Mouse (Mus musculus) brain, adult 2 months (tissue): ENCODE measurements around the gene Foxj3.
"Not testable (repeated sequence)": the region's sequence is repeated elsewhere in the genome, so short reads cannot be mapped to it uniquely, and the experiment has no call there.

Source experiments
- DNase-seq: peaks from one replicate; pipeline ENCODE4 v3.0.0; 2011; ENCODE audit warnings: low read depth, low spot score

Gene Foxj3

DNA sequence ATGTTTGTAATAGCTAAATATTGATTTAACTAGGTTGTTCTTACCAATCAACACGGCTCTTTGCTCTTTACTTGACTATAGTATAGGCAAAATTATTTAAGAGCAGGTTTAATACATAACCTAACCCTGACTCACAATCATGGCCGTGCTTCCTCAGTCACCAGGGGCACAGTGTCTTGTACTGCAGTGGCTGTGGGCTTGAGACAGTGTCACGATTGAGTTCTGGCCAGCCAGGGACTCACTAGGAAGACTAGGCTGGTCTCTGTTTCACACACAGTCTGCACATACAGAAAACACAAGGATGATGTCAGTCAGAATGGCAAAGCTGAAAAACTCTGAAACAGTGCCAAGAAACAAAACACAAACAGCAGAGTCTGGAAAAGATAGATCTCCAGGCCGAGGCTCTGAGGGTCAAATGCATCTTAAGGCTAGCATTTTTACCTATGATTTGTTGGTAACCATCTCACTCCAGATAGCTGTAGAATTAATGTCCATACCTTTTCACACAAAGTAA, 29.6 kb downstream of the Foxj3 start:
- DNase-seq, result peak; percentile 60

DNA sequence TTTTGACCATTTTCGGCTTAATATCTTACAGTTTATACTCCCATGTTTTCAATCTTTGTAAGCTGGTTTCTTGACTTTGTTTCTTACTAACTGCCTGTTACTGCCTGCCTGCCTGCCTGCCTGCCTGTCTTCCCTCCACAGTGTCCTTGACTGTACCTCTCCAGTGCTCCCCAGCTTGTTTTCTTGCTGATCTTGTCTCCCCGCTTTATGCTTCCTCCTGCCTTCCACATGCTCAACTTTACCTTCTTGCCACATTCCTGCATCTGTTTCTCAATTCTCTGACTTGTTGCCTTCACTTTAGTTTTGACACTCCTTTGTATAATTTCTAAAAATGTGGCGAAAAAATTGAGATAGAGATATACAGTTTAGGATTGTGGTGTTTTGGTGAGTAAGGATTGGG, 35.9 kb downstream of the Foxj3 start:
- DNase-seq, result no peak

DNA sequence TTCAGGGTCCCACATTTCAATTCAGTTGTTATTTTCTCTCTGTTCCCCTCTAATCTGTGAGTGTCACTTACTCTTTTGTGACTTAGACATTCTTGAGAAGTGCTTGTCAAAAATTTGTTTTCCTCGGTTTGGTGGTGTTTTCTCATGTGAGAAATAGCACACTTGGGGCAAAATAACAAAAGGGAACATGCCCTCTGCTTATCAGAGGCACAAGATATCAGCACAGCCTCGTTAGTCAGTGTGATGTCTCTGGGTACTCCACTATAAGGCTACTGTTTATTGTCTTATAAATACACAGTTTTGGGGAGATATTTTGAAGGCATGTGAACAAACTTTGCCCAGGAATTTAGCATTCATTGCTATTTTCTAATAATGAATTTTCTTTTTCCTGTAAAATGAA, 37.7 kb downstream of the Foxj3 start:
- no peak for DNase-seq

DNA sequence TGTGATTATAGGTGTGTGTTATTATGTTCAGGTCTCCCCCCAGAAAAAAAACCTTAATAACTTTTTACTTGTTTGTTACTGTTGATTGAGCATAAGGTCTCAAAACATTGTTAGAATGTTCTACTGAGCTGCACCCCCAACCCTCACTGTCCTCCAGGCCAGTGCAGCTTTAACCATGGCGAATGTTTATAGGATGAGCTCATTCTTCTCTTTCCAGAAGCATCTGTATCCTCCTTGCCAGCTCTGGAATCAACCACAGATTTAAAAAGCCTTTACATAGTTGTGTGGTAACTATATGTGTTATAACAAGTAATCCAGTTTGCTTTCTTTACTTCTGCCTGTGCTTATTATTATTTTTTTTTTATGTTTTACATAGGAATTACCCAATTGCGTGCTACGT, 38.7 kb downstream of the Foxj3 start:
- no peak for DNase-seq

DNA sequence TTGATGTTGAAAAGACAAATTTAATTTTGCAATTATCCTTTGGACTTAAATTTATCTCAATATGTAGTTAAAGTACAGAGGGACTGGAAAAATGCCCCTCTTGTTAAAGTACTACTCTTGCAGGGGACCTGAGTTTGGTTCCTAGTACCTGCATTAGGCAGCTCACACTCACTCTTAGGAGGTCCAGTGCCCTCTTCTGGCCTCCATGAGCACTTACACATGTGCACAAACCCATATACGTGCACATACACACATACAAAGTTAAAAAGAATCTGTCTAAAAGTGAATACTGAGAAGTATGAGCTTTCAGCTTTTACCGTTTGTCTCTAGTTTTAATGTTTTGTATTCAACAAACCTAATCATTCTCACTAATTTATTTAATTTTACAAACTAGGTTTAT, 51.2 kb downstream of the Foxj3 start:
- DNase-seq, result no peak

DNA sequence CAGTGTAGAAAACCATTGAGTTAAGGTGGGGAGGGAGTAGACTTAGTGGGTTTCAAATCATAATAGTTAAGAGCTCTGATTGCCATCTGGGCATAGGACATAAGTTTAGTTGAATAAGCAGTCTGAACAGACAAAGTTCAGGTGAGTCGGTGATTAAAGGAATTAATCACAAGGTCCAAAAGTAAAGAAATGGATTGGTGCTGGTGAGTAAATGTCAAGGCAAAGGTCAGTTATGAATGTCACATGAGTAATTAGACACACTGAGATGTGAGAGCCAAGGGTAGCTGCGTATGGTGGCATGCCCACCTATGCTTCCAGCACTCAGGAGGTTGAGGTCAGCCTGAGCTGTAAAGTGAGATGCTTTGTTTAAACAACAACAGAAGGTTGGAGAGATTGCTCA, 52.6 kb downstream of the Foxj3 start:
- no peak for DNase-seq

DNA sequence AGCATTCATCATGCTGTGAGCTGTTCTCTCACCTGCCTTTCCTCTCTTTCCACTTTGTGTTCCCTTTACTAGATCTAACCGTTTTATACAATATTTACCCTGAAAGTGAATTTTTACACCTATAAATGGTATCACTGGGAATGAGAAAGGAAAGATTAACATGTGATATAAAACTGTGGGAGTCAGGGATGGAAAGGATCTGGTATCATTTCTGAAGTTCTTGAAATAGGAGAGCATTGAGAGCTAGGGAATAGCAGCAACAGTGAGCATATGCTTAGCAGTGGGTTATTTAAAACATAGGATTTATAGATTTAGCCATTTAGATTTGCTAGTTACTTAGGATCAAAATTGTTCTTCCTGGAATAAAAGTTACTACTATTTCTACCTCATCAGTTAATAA, 53.2 kb downstream of the Foxj3 start:
- DNase-seq, result peak; percentile 45

DNA sequence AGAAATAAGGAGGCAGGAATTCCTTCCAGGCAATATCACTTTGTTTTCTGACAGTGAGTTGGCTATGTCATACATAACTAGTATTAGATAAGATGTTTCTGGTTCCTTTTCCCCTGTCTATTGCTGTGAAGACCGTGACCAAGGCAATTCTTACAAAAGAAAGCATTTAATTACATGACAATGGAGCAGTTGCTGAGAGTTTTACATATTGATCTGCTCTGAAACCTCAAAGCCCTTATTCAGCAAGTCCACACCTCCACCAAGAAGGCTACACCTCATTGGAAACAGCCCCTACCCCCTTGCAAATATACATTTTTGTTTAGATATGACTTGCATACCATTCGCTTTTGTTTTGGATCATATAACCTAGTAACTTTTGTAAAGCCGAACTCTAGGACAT, 55.7 kb downstream of the Foxj3 start:
- DNase-seq, result no peak

DNA sequence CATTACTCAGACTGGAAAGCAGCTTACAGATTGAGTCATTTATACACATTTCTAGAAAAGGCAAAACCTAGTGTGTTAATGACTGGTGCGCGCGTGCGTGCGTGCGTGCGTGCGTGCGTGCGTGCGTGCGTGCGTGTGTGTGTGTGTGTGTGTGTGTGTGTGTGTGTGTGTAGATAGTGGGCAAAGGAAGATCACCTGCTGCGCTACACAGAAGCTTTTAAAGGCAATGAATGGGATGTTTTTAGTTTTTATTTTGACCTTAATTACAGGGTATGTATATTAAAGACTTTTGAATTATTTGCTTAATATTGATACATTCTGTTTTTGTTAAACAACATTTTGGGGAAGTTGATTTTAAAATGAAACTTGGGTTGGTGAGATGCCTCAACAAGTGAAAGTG, 57.5 kb downstream of the Foxj3 start:
- DNase-seq, result no peak

DNA sequence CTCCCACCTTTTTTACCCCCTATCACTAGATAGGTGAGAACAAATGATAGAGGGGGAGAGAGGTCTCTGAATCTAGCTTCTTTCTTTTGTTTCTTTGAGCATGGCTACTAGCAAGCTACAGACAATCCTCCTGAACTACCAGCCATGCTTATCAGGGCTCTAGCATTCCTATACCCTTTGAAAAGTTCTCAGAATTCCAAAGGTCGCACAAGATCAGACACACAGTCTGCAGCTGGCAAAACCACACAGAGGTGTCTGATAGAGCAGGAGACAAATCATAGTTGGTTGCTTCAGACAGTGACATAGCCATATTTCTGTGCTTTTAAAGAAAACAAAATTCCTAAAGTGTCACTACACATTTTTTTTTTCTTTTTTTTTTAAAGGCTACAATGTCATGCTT, 62.8 kb downstream of the Foxj3 start:
- no peak for DNase-seq

DNA sequence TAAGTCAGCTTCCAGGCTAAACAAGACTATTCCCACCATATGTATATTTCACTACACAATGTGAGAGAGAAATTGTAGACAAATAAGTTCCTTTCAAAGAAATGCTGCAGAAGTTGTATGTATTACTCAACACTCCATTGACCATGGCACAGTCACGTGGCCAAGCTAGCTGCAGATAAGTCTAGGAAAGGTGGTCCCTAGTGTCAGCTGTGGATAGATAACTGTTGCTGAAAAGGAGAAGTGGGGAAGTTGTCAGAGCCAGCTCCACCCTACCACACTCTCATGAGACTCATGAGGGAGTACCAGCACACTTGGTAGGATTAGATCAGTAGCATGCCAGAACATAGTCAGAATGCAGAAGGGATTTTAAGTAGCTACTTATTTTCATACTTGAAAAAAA, 72.7 kb downstream of the Foxj3 start:
- DNase-seq, result no peak

DNA sequence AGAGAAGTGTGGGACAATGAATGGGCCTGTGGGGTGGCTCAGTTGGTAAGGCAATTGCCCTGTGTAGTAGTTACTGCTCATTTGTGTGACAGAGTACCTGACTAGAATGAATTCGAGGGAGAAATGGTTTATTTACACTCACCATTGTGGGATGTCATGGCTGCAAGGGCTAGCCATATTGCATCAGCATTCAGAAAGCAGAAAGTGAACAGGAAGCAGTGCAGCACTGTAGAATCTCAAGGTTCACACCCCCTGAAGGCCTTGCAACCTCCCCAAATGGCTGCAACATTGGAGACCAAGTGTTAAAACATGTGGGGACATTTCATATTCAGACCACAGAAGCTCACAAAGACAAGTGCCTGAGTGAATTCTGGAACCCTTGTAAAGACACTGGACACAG, 77.3 kb downstream of the Foxj3 start:
- no peak for DNase-seq

DNA sequence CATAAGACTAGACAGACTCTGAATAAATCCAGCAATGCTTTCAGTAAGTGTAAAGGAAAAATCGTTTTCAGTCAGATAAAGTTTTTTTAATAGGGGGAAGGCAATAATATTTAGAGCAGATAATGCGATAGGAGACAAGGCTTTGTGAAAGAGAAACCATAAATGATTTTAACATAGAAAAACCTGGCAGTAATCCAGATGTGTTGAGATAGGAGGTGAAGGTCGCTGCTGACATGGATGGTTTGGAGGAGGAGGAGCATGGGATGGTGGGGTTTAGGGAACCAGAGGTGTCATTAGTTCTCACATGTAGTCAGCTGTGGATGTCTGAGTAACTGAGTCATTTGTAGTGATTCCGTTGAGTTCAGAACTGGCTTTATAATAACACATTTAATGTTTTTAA, 77.9 kb downstream of the Foxj3 start:
- DNase-seq, result no peak

DNA sequence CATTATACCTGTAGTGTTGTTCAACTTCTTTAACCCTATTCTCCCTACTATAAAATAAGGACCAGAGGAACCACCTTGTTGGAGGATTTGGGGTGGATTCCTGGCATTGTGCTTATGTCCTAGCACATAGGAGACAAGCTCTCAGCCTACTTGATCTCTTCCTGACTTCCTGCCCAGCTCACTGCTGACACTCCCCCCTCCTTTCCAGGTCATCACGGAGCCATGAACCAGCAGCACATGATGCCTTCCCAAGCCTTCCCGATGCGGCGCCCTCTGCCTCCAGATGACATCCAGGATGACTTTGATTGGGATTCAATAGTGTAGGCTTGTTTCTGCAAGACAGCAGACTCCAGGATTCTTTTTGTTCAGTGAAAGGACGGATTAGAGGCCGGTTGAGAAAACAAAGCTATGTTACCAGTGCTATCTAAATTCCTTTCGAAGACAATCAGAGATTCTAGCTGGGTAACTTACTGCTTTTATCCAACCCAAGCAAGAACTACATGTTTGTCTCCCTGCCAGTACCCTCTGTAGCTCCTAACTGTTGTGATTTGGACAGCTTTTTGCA, 89.4 kb downstream of the Foxj3 start:
- DNase-seq, result peak; percentile 30

DNA sequence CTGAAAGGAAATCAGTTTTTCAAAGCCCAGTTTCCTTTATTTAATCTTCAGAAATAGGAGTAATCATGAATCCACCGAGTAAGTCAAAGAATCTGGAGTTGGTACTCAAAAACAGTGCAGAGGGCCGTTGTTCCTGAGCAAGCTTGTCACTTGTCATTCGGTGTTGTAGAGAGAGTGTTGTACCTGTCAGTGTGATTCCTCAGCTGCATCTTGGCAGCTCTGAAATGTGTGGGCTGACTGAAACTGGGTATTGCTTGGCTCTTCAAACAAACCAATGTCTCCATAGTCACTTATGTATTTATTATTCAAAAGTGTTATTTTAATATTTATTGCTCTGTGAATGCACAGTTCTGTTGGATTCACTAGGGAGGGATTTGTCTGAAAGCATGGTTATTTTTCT, 90.1 kb downstream of the Foxj3 start:
- DNase-seq, result peak; percentile 56

DNA sequence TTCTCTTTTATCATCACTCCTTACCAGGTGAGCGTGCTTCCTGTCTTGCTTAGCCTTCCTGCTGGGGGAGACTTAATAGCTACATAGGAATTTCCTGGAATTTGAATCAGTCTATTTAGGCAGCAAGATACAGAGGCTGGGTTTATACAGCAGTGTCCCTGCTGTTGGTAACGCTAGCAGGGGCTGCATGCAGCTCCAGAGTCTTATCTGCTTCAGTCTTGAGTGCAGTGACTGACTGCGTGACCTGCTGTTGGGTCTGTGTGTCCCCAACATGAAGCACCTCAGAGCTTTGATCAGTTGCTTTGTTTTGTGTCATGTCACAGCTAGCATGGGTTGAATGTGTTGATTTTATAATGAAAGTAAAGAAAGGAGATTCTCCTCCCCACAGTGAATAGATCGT, 90.5 kb downstream of the Foxj3 start:
- no peak for DNase-seq

DNA sequence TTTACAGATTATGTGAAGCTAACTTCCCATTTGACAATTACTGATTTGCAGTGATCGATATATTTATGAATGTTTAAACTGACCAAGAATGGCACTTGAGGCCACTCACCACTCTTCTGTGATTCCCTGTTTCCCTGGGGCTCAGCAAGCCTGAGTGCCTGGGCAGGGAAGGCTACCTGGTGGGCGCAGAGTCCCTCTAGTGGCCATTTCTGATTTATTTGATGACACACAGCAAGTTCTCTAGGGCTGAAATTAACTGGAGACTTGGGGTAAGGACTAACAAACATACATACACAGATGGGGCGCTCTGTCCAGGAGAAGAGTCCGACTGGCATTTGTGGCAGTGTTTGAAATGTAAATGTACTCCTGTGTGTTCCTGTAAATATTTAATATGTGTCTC, 91.6 kb downstream of the Foxj3 start:
- DNase-seq, result not testable (repeated sequence)

DNA sequence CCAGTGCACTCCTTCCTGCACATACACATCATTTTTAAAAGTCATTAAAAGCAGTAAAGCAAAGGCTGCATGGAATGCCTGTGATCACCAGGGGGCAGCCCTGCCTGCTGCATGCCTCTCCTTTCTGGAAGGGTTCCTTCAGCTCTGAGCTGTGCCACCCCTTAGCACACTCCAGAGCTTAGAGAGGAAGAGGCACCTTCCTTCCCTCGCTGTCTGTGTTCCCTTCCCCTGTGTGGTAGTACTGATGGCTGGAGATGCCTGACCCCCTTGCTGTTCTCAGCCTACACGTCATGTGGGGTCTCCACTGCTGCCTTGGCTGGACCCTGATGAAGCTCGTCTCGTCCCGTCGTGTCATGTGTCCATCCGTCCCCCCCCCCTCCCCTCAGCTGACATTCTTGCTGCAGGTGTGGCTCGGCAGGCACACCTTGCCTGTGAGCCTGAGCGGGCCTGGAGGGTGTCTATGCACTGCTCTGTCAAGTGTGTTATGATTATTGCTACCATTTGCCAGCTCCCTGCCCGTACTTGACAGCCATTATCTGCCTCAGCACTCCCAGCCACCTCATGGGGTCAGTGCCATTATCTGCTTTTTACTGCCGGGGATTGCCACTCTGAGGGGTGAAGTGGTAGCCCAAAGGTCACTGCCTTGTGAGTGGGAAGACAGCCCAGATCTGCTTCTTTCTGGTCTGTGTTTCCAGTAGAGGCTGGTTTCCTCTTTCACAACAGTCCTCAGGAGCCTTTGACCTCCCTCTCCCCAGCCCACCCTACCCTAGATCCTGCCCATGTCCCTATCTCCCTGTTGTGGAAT, 94.5 kb downstream of the Foxj3 start:
- peak; percentile 80 for DNase-seq

DNA sequence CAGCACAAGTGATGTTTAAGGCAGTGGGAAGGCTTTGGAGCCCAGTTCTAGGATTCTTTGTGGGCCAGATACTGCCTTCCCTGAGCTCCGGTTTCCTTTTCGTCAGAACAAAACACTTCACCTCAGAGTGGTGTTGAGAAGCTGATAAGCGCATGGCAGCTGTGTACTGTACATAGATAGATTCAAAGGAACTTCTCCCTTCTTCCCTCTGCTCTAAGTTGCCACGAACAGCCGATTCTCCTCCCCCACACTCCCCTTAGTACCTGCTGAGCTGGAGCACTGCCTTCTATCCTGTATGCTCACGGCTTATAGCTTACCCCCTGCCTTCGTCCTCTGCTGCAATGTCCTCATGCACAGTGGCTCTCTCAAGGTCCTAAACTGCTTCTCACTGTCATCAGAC, 95.9 kb downstream of the Foxj3 start:
- peak; percentile 37 for DNase-seq

DNA sequence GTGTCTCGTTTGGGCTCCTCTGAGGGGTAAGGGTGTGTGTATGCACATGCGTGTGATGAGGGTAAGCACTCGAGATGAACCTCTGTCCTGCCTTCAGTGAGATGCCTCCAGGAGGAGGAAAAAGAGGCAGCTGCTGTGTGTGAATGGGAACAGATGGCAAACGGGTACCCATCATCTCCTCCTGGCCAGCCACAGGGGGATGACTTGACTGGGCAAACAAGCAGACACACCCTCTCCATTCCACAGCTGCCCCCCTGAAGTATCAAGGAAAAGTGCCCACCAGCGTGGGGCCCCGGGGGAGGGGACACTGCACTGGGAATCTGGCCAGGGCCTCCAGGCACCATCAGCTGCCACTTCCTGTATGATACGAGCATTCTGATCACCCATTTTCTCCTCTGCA, 96.5 kb downstream of the Foxj3 start:
- DNase-seq, result peak; percentile 29

DNA sequence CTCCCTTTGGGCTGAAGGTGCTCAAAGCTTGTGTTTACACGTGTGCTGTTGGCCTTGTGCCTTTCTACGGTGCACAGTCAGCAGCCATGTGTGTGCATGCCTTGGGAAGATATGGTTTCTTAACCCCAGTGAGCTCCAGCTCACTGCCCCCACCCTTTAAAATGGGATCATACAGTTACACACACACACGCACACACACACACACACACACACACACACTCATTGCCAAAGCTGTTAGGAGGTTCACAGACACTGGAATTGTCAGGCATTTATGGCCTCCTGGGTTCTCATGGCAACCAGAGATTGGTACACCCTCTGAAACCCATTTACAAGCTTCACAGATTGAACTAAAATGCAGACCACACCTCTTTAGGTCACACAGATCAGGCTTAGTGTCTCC, 97.1 kb downstream of the Foxj3 start:
- no peak for DNase-seq

DNA sequence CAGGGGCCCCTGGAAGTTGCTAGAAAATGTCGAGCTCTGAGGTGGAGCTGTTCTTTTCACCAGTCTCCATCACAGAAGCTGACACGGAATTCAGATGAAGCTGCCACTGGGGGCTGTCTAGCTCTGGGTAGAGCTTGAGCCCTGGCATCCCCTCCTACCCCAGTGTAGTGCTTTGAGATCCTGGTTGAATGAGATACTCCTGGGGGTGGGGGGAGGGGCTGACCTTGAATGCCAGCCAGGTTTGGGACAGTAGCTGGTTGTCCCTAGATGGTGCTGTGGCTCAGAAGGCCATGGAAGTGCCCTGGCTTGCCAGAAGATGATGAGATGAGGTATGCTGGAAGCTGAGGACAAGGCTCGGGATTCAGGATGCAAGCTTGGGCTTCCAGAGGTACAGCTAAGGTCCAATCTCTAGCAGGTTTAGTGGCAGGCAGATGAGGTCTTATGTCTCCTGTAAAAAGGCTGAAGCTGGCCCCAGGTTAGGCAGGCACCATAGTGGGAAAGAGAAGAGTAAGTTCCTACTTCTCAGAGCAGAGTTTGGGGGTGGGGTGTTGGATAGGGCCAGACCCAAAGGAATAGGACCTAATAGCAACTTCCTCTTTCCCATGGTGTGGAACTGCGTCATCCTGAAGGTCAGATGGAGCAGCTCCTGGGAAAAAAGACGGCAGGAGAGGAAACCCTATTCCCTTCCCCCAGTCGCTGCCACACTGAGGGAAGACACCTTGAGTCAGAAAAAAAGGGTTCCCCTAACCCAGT, 98.3 kb downstream of the Foxj3 start:
- no peak for DNase-seq

DNA sequence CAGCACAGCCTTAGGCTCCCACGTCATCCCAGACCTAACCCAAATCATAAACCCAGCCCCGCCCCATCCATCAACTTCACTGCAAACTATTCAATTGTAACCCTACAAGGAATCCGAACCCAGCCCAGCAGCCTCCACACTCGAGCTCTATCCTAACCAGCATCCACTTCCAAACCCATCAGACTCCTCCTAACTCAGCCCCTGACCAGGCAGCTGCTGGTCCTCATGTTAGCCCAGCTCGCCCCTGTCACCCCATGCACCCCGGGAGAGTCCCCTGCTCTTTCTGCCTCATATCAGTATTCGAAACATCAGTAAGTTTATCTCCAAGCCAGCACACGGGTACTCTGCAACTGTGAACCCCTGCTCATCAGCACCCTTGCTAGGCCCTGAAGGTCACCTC, 98.9 kb downstream of the Foxj3 start:
- no peak for DNase-seq
